Mouse (Mus musculus): ENCODE data around the gene Tmtc2. TPM values are rescaled to one million over a fixed set of nuclear protein-coding genes. Genes with fewer than 3 reads are reported as not detected.
A peak's percentile ranks its signal among the peaks of the same experiment; 100 is the strongest.
"Not testable (repeated sequence)": the region's sequence is repeated elsewhere in the genome, so short reads cannot be mapped to it uniquely, and the experiment has no call there.

Gene Tmtc2
- polyA plus RNA-seq, 1 experiment from 2014 or later, result 5.7 TPM

- Histone ChIP-seq H3K9me3 (ENCODE audit: control insufficient read depth, low read length) (no peaks in the 10 kb centered on the region), H3K4me1 (replicated peaks; ENCODE audit: control insufficient read depth, insufficient read depth) (no peaks in the 10 kb centered on the region), H3K4me2 (replicated peaks; ENCODE audit: low read depth) (no peak overlapping the region), H3K36me3 (ENCODE audit: control insufficient read depth, insufficient read depth, low read length) (no peaks in the 10 kb centered on the region), H3K27ac (replicated peaks) (no peak overlapping the region), H3K27me3 (ENCODE audit: control insufficient read depth, insufficient read depth, low read length) (no peaks in the 10 kb centered on the region), H3K9ac (ENCODE audit: low read length) (no peak overlapping the region), H3K4me3 (ENCODE audit: low read depth, low read length) (no peak overlapping the region)
- WGBS, result 74% methylated on average over 3 of the region's 3 CpGs
- TF ChIP-seq CTCF (IDR thresholded peaks at IDR 0.05; ENCODE audit: low read depth) (no peak), EP300 (optimal IDR thresholded peaks at IDR 0.05) (no peak)
- no peak for ATAC-seq (ENCODE audit: low FRiP score, low TSS enrichment)
- DNase-seq (ENCODE audit: low spot score), result no peak
These were observed 286.7 kb downstream of the Tmtc2 start for GRCm38 (mm10) chr10:105287575-105287974.

GRCm38 (mm10) chr10:105287064-105287463, 287.2 kb downstream of the Tmtc2 start:
- 61% methylated on average over 7 of the region's 7 CpGs for WGBS
- no peak for DNase-seq (ENCODE audit: low spot score)
- no peaks in the 10 kb centered on the region for H3K4me1 ChIP-seq (replicated peaks; ENCODE audit: control insufficient read depth, insufficient read depth)

GRCm38 (mm10) chr10:105286221-105286620, 288.0 kb downstream of the Tmtc2 start:
- ATAC-seq (ENCODE audit: low FRiP score, low TSS enrichment) (no peak), DNase-seq (ENCODE audit: low spot score) (no peak)
- TF ChIP-seq EP300 (optimal IDR thresholded peaks at IDR 0.05), result no peak
- TF ChIP-seq CTCF (IDR thresholded peaks at IDR 0.05; ENCODE audit: low read depth), result no peak
- H3K9ac ChIP-seq (ENCODE audit: low read length), result no peak overlapping the region
- H3K27ac ChIP-seq (replicated peaks), result no peak overlapping the region
- H3K4me2 ChIP-seq (replicated peaks; ENCODE audit: low read depth), result no peak overlapping the region
- H3K4me3 ChIP-seq (ENCODE audit: low read depth, low read length), result no peak overlapping the region
- WGBS, result 82% methylated on average over 2 of the region's 2 CpGs
- H3K4me1 ChIP-seq (replicated peaks; ENCODE audit: control insufficient read depth, insufficient read depth), result no peaks in the 10 kb centered on the region
- no peaks in the 10 kb centered on the region for H3K27me3 ChIP-seq (ENCODE audit: control insufficient read depth, insufficient read depth, low read length)
- H3K9me3 ChIP-seq (ENCODE audit: control insufficient read depth, low read length), result no peaks in the 10 kb centered on the region
- H3K36me3 ChIP-seq (ENCODE audit: control insufficient read depth, insufficient read depth, low read length), result no peaks in the 10 kb centered on the region

More at GRCm38 (mm10) chr10:105287064-105287463, 287.2 kb downstream of the Tmtc2 start:
- Histone ChIP-seq H3K4me2 (replicated peaks; ENCODE audit: low read depth) (no peak overlapping the region), H3K27me3 (ENCODE audit: control insufficient read depth, insufficient read depth, low read length) (no peaks in the 10 kb centered on the region), H3K27ac (replicated peaks) (no peak overlapping the region), H3K4me3 (ENCODE audit: low read depth, low read length) (no peak overlapping the region), H3K9ac (ENCODE audit: low read length) (no peak overlapping the region), H3K9me3 (ENCODE audit: control insufficient read depth, low read length) (no peaks in the 10 kb centered on the region), H3K36me3 (ENCODE audit: control insufficient read depth, insufficient read depth, low read length) (no peaks in the 10 kb centered on the region)
- ATAC-seq (ENCODE audit: low FRiP score, low TSS enrichment), result no peak
- TF ChIP-seq CTCF (IDR thresholded peaks at IDR 0.05; ENCODE audit: low read depth), result no peak
- no peak for TF ChIP-seq EP300 (optimal IDR thresholded peaks at IDR 0.05)

- Histone ChIP-seq H3K4me3 (ENCODE audit: low read depth, low read length) (no peak overlapping the region), H3K4me2 (replicated peaks; ENCODE audit: low read depth) (peak overlapping the region; percentile 25; the same call in 1 of the 2 replicates), H3K9me3 (ENCODE audit: control insufficient read depth, low read length) (no peaks in the 10 kb centered on the region), H3K27ac (replicated peaks) (no peak overlapping the region; the same call in 1 of the 2 replicates), H3K36me3 (ENCODE audit: control insufficient read depth, insufficient read depth, low read length) (no peaks in the 10 kb centered on the region), H3K9ac (ENCODE audit: low read length) (no peak overlapping the region), H3K4me1 (replicated peaks; ENCODE audit: control insufficient read depth, insufficient read depth) (no peaks in the 10 kb centered on the region), H3K27me3 (ENCODE audit: control insufficient read depth, insufficient read depth, low read length) (no peaks in the 10 kb centered on the region)
- TF ChIP-seq CTCF (IDR thresholded peaks at IDR 0.05; ENCODE audit: low read depth) (no peak), EP300 (optimal IDR thresholded peaks at IDR 0.05) (no peak)
- no peak for DNase-seq (ENCODE audit: low spot score)
- WGBS, result 59% methylated on average over 6 of the region's 6 CpGs
- no peak for ATAC-seq (ENCODE audit: low FRiP score, low TSS enrichment)
These were observed 290.1 kb downstream of the Tmtc2 start for GRCm38 (mm10) chr10:105284171-105284570.

- Histone ChIP-seq H3K36me3 (ENCODE audit: control insufficient read depth, insufficient read depth, low read length) (no peaks in the 10 kb centered on the region), H3K27me3 (ENCODE audit: control insufficient read depth, insufficient read depth, low read length) (no peaks in the 10 kb centered on the region), H3K4me3 (ENCODE audit: low read depth, low read length) (no peak overlapping the region), H3K27ac (replicated peaks) (no peak overlapping the region), H3K9ac (ENCODE audit: low read length) (no peak overlapping the region), H3K4me1 (replicated peaks; ENCODE audit: control insufficient read depth, insufficient read depth) (no peaks in the 10 kb centered on the region), H3K9me3 (ENCODE audit: control insufficient read depth, low read length) (no peaks in the 10 kb centered on the region), H3K4me2 (replicated peaks; ENCODE audit: low read depth) (no peak overlapping the region)
- no peak for ATAC-seq (ENCODE audit: low FRiP score, low TSS enrichment)
- 82% methylated on average over 3 of the region's 3 CpGs for WGBS
- DNase-seq (ENCODE audit: low spot score), result no peak
- no peak for TF ChIP-seq EP300 (optimal IDR thresholded peaks at IDR 0.05)
These were observed 293.3 kb downstream of the Tmtc2 start for GRCm38 (mm10) chr10:105280933-105281332.

GRCm38 (mm10) chr10:105260053-105260452, 314.2 kb downstream of the Tmtc2 start:
- Histone ChIP-seq H3K9me3 (ENCODE audit: control insufficient read depth, low read length) (no peaks in the 10 kb centered on the region), H3K4me2 (replicated peaks; ENCODE audit: low read depth) (no peak overlapping the region), H3K36me3 (ENCODE audit: control insufficient read depth, insufficient read depth, low read length) (no peaks in the 10 kb centered on the region), H3K27me3 (ENCODE audit: control insufficient read depth, insufficient read depth, low read length) (no peaks in the 10 kb centered on the region), H3K9ac (ENCODE audit: low read length) (no peak overlapping the region), H3K27ac (replicated peaks) (no peak overlapping the region), H3K4me3 (ENCODE audit: low read depth, low read length) (no peak overlapping the region), H3K4me1 (replicated peaks; ENCODE audit: control insufficient read depth, insufficient read depth) (no peaks in the 10 kb centered on the region)
- TF ChIP-seq CTCF (IDR thresholded peaks at IDR 0.05; ENCODE audit: low read depth), result peak; percentile 43
- no peak for TF ChIP-seq EP300 (optimal IDR thresholded peaks at IDR 0.05)
- 72% methylated on average over 3 of the region's 3 CpGs for WGBS
- no peak for DNase-seq (ENCODE audit: low spot score)
- ATAC-seq (ENCODE audit: low FRiP score, low TSS enrichment), result no peak

GRCm38 (mm10) chr10:105238291-105238690, 336.0 kb downstream of the Tmtc2 start:
- H3K27me3 ChIP-seq (ENCODE audit: control insufficient read depth, insufficient read depth, low read length); H3K4me2 ChIP-seq (replicated peaks; ENCODE audit: low read depth); H3K9ac ChIP-seq (ENCODE audit: low read length); H3K4me1 ChIP-seq (replicated peaks; ENCODE audit: control insufficient read depth, insufficient read depth); H3K4me3 ChIP-seq (ENCODE audit: low read depth, low read length); H3K27ac ChIP-seq (replicated peaks); H3K9me3 ChIP-seq (ENCODE audit: control insufficient read depth, low read length); ATAC-seq (ENCODE audit: low FRiP score, low TSS enrichment); H3K36me3 ChIP-seq (ENCODE audit: control insufficient read depth, insufficient read depth, low read length): not testable (repeated sequence)
- WGBS, result 88% methylated on average over 22 of the region's 22 CpGs
- peak; percentile 57 for DNase-seq (ENCODE audit: low spot score)

Data from stomach, postnatal 0 days (tissue).